Mouse (Mus musculus): ENCODE results near the gene Pfn1. TPM values are rescaled to one million over a fixed set of nuclear protein-coding genes. Genes with fewer than 3 reads are reported as not detected.
A peak's percentile ranks its signal among the peaks of the same experiment; 100 is the strongest.

Pfn1 gene
- polyA plus RNA-seq, 1 experiment from 2014 or later = 1,384 TPM

- Histone ChIP-seq H3K9ac (ENCODE audit: low read length) (peak overlapping the region; percentile 83), H3K4me1 (ENCODE audit: control insufficient read depth in 2 of 2, insufficient read depth in 2 of 2, low read length in 2 of 2) (peaks cover 20 to 54% of the 10 kb centered on the region in 2 experiments), H3K9me3 (ENCODE audit: control insufficient read depth, low read length) (no peaks in the 10 kb centered on the region), H3K4me3 (ENCODE audit: control insufficient read depth in 1 of 2, insufficient read depth in 1 of 2, low read depth in 1 of 2, low read length in 2 of 2) (peak overlapping the region; percentile 14 to 66; a peak in 3 of 4 replicates), H3K27ac (replicated peaks in 1 of 2; ENCODE audit: control insufficient read depth in 1 of 2, insufficient read depth in 1 of 2, low read depth in 2 of 2, low read length in 2 of 2) (peak overlapping the region in 1 of 2 experiments; percentile 97; a peak in 2 of 4 replicates), H3K36me3 (ENCODE audit: control insufficient read depth, insufficient read depth, low read length) (peaks cover 73% of the 10 kb centered on the region), H3K27me3 (ENCODE audit: control insufficient read depth, insufficient read depth, low read length) (no peaks in the 10 kb centered on the region), H3K4me2 (ENCODE audit: low read length) (peak overlapping the region; percentile 99)
- 73% methylated on average over 4 of the region's 4 CpGs for WGBS
- ATAC-seq (ENCODE audit: insufficient number of reproducible peaks, insufficient read depth, low FRiP score, low read depth) = no peak
These were observed 5.9 kb downstream of the Pfn1 start for GRCm38 (mm10) chr11:70648512-70648911.

- Histone ChIP-seq H3K4me1 (ENCODE audit: control insufficient read depth in 2 of 2, insufficient read depth in 2 of 2, low read length in 2 of 2) (peaks cover 20 to 51% of the 10 kb centered on the region in 2 experiments), H3K27me3 (ENCODE audit: control insufficient read depth, insufficient read depth, low read length) (no peaks in the 10 kb centered on the region), H3K36me3 (ENCODE audit: control insufficient read depth, insufficient read depth, low read length) (peaks cover 76% of the 10 kb centered on the region), H3K27ac (replicated peaks in 1 of 2; ENCODE audit: control insufficient read depth in 1 of 2, insufficient read depth in 1 of 2, low read depth in 2 of 2, low read length in 2 of 2) (peak overlapping the region; percentile 92 to 97), H3K4me2 (ENCODE audit: low read length) (peak overlapping the region; percentile 99), H3K9ac (ENCODE audit: low read length) (peak overlapping the region; percentile 83), H3K4me3 (ENCODE audit: control insufficient read depth in 1 of 2, insufficient read depth in 1 of 2, low read depth in 1 of 2, low read length in 2 of 2) (peak overlapping the region; percentile 56 to 66), H3K9me3 (ENCODE audit: control insufficient read depth, low read length) (no peaks in the 10 kb centered on the region)
- 3% methylated on average over 28 of the region's 28 CpGs for WGBS
- no peak for ATAC-seq (ENCODE audit: insufficient number of reproducible peaks, insufficient read depth, low FRiP score, low read depth)
These were observed 6.6 kb downstream of the Pfn1 start for GRCm38 (mm10) chr11:70647716-70648420.

- Histone ChIP-seq H3K36me3 (ENCODE audit: control insufficient read depth, insufficient read depth, low read length) (peaks cover 72% of the 10 kb centered on the region), H3K4me1 (ENCODE audit: control insufficient read depth in 2 of 2, insufficient read depth in 2 of 2, low read length in 2 of 2) (peaks cover 14 to 42% of the 10 kb centered on the region in 2 experiments)
- WGBS = under 1% methylated on average over 63 of the region's 63 CpGs
These were observed 7.5 kb downstream of the Pfn1 start, which contains the start of the genes Rnf167 and Slc25a11 for GRCm38 (mm10) chr11:70646691-70647650. Rnf167 (plus strand) TSS chr11:70647235. Slc25a11 (minus strand) TSS chr11:70647479.

GRCm38 (mm10) chr11:70646259-70646555, 8.2 kb downstream of the Pfn1 start:
- 22% methylated on average over 3 of the region's 3 CpGs for WGBS
- peak overlapping the region; percentile 99 for H3K9ac ChIP-seq (ENCODE audit: low read length)
- H3K36me3 ChIP-seq (ENCODE audit: control insufficient read depth, insufficient read depth, low read length) = peaks cover 64% of the 10 kb centered on the region
- H3K4me3 ChIP-seq (ENCODE audit: control insufficient read depth in 1 of 2, insufficient read depth in 1 of 2, low read depth in 1 of 2, low read length in 2 of 2) = peak overlapping the region; percentile 66 to 95
- peak overlapping the region; percentile 96 to 97 for H3K27ac ChIP-seq (replicated peaks in 1 of 2; ENCODE audit: control insufficient read depth in 1 of 2, insufficient read depth in 1 of 2, low read depth in 2 of 2, low read length in 2 of 2)
- peak overlapping the region; percentile 90 for H3K4me2 ChIP-seq (ENCODE audit: low read length)
- H3K9me3 ChIP-seq (ENCODE audit: control insufficient read depth, low read length) = no peaks in the 10 kb centered on the region
- H3K27me3 ChIP-seq (ENCODE audit: control insufficient read depth, insufficient read depth, low read length) = no peaks in the 10 kb centered on the region
- peaks cover 13 to 36% of the 10 kb centered on the region in 2 experiments for H3K4me1 ChIP-seq (ENCODE audit: control insufficient read depth in 2 of 2, insufficient read depth in 2 of 2, low read length in 2 of 2)
- ATAC-seq (ENCODE audit: insufficient number of reproducible peaks, insufficient read depth, low FRiP score, low read depth) = no peak

More at GRCm38 (mm10) chr11:70646691-70647650, 7.5 kb downstream of the Pfn1 start, which contains the start of the genes Rnf167 and Slc25a11:
- H3K9ac ChIP-seq (ENCODE audit: low read length) = peak within 1 kb of the TSS; percentile 99
- peak; percentile 85 for ATAC-seq (ENCODE audit: insufficient number of reproducible peaks, insufficient read depth, low FRiP score, low read depth)
- H3K9me3 ChIP-seq (ENCODE audit: control insufficient read depth, low read length) = no peaks in the 10 kb centered on the region
- H3K4me3 ChIP-seq (ENCODE audit: control insufficient read depth in 1 of 2, insufficient read depth in 1 of 2, low read depth in 1 of 2, low read length in 2 of 2) = peak within 1 kb of the TSS; percentile 66 to 95
- no peaks in the 10 kb centered on the region for H3K27me3 ChIP-seq (ENCODE audit: control insufficient read depth, insufficient read depth, low read length)
- H3K4me2 ChIP-seq (ENCODE audit: low read length) = peak within 1 kb of the TSS; percentile 99
- peak within 1 kb of the TSS; percentile 96 to 97 for H3K27ac ChIP-seq (replicated peaks in 1 of 2; ENCODE audit: control insufficient read depth in 1 of 2, insufficient read depth in 1 of 2, low read depth in 2 of 2, low read length in 2 of 2)

- peak overlapping the region; percentile 99 for H3K9ac ChIP-seq (ENCODE audit: low read length)
- H3K4me1 ChIP-seq (ENCODE audit: control insufficient read depth in 2 of 2, insufficient read depth in 2 of 2, low read length in 2 of 2) = peaks cover 10 to 31% of the 10 kb centered on the region in 2 experiments
- peak overlapping the region; percentile 66 to 95 for H3K4me3 ChIP-seq (ENCODE audit: control insufficient read depth in 1 of 2, insufficient read depth in 1 of 2, low read depth in 1 of 2, low read length in 2 of 2)
- H3K36me3 ChIP-seq (ENCODE audit: control insufficient read depth, insufficient read depth, low read length) = peaks cover 59% of the 10 kb centered on the region
- peak overlapping the region; percentile 90 for H3K4me2 ChIP-seq (ENCODE audit: low read length)
- 71% methylated on average over 12 of the region's 12 CpGs for WGBS
- ATAC-seq (ENCODE audit: insufficient number of reproducible peaks, insufficient read depth, low FRiP score, low read depth) = no peak
- no peaks in the 10 kb centered on the region for H3K27me3 ChIP-seq (ENCODE audit: control insufficient read depth, insufficient read depth, low read length)
- no peaks in the 10 kb centered on the region for H3K9me3 ChIP-seq (ENCODE audit: control insufficient read depth, low read length)
- peak overlapping the region; percentile 96 to 97 for H3K27ac ChIP-seq (replicated peaks in 1 of 2; ENCODE audit: control insufficient read depth in 1 of 2, insufficient read depth in 1 of 2, low read depth in 2 of 2, low read length in 2 of 2)
These were observed 8.8 kb downstream of the Pfn1 start for GRCm38 (mm10) chr11:70645461-70646258.

GRCm38 (mm10) chr11:70644564-70645103, 9.8 kb downstream of the Pfn1 start:
- H3K9ac ChIP-seq (ENCODE audit: low read length) = no peak overlapping the region
- H3K9me3 ChIP-seq (ENCODE audit: control insufficient read depth, low read length) = no peaks in the 10 kb centered on the region
- ATAC-seq (ENCODE audit: insufficient number of reproducible peaks, insufficient read depth, low FRiP score, low read depth) = no peak
- H3K4me3 ChIP-seq (ENCODE audit: control insufficient read depth in 1 of 2, insufficient read depth in 1 of 2, low read depth in 1 of 2, low read length in 2 of 2) = no peak overlapping the region
- H3K4me2 ChIP-seq (ENCODE audit: low read length) = no peak overlapping the region
- WGBS = 93% methylated on average over 8 of the region's 8 CpGs
- peaks cover 48% of the 10 kb centered on the region for H3K36me3 ChIP-seq (ENCODE audit: control insufficient read depth, insufficient read depth, low read length)
- H3K27me3 ChIP-seq (ENCODE audit: control insufficient read depth, insufficient read depth, low read length) = no peaks in the 10 kb centered on the region
- peaks cover 10 to 22% of the 10 kb centered on the region in 2 experiments for H3K4me1 ChIP-seq (ENCODE audit: control insufficient read depth in 2 of 2, insufficient read depth in 2 of 2, low read length in 2 of 2)
- no peak overlapping the region for H3K27ac ChIP-seq (replicated peaks in 1 of 2; ENCODE audit: control insufficient read depth in 1 of 2, insufficient read depth in 1 of 2, low read depth in 2 of 2, low read length in 2 of 2)
